Comparison of ENCODE assay signal across 14 mouse cellular contexts in the genomic region with DNA sequence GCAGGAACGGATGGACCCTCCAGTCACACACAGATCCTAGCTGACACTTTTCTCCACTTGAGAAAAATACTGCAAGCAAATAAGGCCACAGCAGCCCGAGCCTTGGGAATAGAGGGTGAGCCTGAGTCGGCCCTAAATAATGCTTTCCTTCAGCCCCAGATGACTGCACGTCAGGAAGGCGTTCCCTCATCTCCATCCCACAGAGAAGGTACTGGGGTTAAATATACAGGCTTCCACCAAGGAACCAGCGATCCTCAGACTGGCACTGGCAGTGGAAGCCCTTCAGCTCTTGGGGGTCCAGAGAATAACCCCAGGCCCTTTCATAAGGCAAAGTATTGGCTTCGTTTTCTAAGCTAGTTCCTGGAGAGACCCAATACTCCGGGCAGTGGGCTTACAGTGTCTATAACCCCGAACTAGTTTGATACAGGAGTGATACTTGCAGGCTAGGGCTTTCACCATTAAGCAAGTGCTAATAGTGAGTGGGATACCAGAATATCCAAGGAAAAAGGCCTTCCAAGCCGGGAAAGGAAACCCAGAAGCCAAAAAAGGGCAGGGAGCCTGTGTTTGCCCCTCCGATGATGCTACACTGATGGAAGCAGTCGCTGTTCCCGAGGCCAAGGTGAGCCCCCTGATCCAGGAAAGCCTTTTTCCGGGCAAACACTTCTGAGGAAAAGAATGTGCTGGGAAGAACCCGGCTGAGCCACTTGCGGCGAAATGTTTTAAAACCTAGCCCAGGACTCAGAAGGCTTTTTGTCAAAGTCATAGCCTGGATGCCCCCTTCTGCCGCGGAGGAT. TPM values are rescaled to one million over a fixed set of nuclear protein-coding genes. Genes with fewer than 3 reads are reported as not detected.
A peak's percentile ranks its signal among the peaks of the same experiment; 100 is the strongest.
DNase-seq lines count a peak whose midpoint lies in the region; ATAC-seq lines count a peak whose summit lies in the region.
"Had no signal": no experiment of that assay in that cellular context is flagged by ENCODE, and none has a peak within 500 bp of the region (broad histone marks: within the 10 kb centered on the region; RNA-seq: fewer than 3 reads in every experiment).

No protein-coding gene starts in this region.

- peak overlapping the region; percentile 31 for H3K4me2 ChIP-seq in hindbrain, embryonic 16.5 days (ENCODE audit: low read length)
- peak overlapping the region; percentile 44 for H3K4me2 ChIP-seq in midbrain, embryonic 14.5 days (ENCODE audit: low read length)
- no peak overlapping the region for H3K4me2 ChIP-seq in forebrain, embryonic 14.5 days (ENCODE audit: low read length)
- H3K4me2 ChIP-seq: heart, embryonic 11.5 days had no signal

- H3K27ac ChIP-seq in hindbrain, embryonic 16.5 days (ENCODE audit: low read depth, low read length) = peak overlapping the region; percentile 55; the same call in 1 of the 2 replicates
- 0 out of 2 replicates have a peak overlapping the region, but pooled peaks have one; percentile 55 for H3K27ac ChIP-seq in midbrain, embryonic 14.5 days (replicated peaks; ENCODE audit: low read depth, low read length)
- no peak overlapping the region for H3K27ac ChIP-seq in forebrain, embryonic 14.5 days (ENCODE audit: low read depth, low read length)

- peak; percentile 59 for DNase-seq in embryo, embryonic 9.5 days (ENCODE audit: extremely low spot score)
- DNase-seq in embryo, embryonic 11 days = no peak
- DNase-seq in R1 (ENCODE audit: low read depth, low spot score) = peak; percentile 38
- DNase-seq in midbrain, embryonic 14.5 days = no peak
- no peak for DNase-seq in forebrain, embryonic 14.5 days (ENCODE audit: low spot score)
- DNase-seq in adrenal gland, postnatal 14 days = no peak
- DNase-seq in heart, postnatal 10 days = no peak
- DNase-seq: cerebellum, adult 18-20 months; liver; thymus, adult 18-20 months had no signal

- ATAC-seq in hindbrain, embryonic 16.5 days = no peak
- no peak for ATAC-seq in midbrain, embryonic 14.5 days (ENCODE audit: low FRiP score, low TSS enrichment)
- ATAC-seq in forebrain, embryonic 14.5 days = no peak
- ATAC-seq: lung, postnatal 0 days had no signal

- H3K27me3 ChIP-seq in hindbrain, embryonic 16.5 days (replicated peaks; ENCODE audit: control insufficient read depth, insufficient read depth, low read length) = peaks cover 53% of the 10 kb centered on the region
- peaks cover 90% of the 10 kb centered on the region for H3K27me3 ChIP-seq in midbrain, embryonic 14.5 days (ENCODE audit: control insufficient read depth, insufficient read depth, low read length)
- H3K27me3 ChIP-seq in forebrain, embryonic 14.5 days (replicated peaks; ENCODE audit: control insufficient read depth, insufficient read depth, low read length) = peaks cover 95% of the 10 kb centered on the region

- peak overlapping the region; percentile 27 for H3K4me3 ChIP-seq in hindbrain, embryonic 16.5 days (ENCODE audit: low read length)
- peak overlapping the region; percentile 5; the same call in 1 of the 2 replicates for H3K4me3 ChIP-seq in midbrain, embryonic 14.5 days (replicated peaks; ENCODE audit: low read depth, low read length)
- H3K4me3 ChIP-seq in forebrain, embryonic 14.5 days (ENCODE audit: low read depth, low read length) = no peak overlapping the region

- WGBS in hindbrain, embryonic 16.5 days = 5% methylated on average over 19 of the region's 19 CpGs
- WGBS in midbrain, embryonic 14.5 days = 5% methylated on average over 19 of the region's 19 CpGs
- 3% methylated on average over 19 of the region's 19 CpGs for WGBS in forebrain, embryonic 14.5 days

- intact Hi-C loops in heart, postnatal 10 days (cut with DNase I) = no loop called here

- H3K9me3 ChIP-seq in hindbrain, embryonic 16.5 days (ENCODE audit: control insufficient read depth, low read length) = no peaks in the 10 kb centered on the region
- H3K9me3 ChIP-seq in midbrain, embryonic 14.5 days (ENCODE audit: control insufficient read depth, low read length) = no peaks in the 10 kb centered on the region
- no peaks in the 10 kb centered on the region for H3K9me3 ChIP-seq in forebrain, embryonic 14.5 days (replicated peaks; ENCODE audit: control insufficient read depth, low read length)

- H3K4me1 ChIP-seq in hindbrain, embryonic 16.5 days (ENCODE audit: control insufficient read depth, insufficient read depth, low read depth, low read length) = peaks cover 6% of the 10 kb centered on the region
- 0 out of 2 replicates have a peak, but pooled peaks cover 8% of the 10 kb centered on the region for H3K4me1 ChIP-seq in midbrain, embryonic 14.5 days (ENCODE audit: control insufficient read depth, insufficient read depth, low read length)
- H3K4me1 ChIP-seq in forebrain, embryonic 14.5 days (ENCODE audit: control insufficient read depth, insufficient read depth, low read length) = 0 out of 2 replicates have a peak, but pooled peaks cover 2% of the 10 kb centered on the region

- no peaks in the 10 kb centered on the region for H3K36me3 ChIP-seq in hindbrain, embryonic 16.5 days (ENCODE audit: control insufficient read depth, insufficient read depth, low read length)
- H3K36me3 ChIP-seq in midbrain, embryonic 14.5 days (ENCODE audit: control insufficient read depth, insufficient read depth, low read length) = no peaks in the 10 kb centered on the region
- no peaks in the 10 kb centered on the region for H3K36me3 ChIP-seq in forebrain, embryonic 14.5 days (ENCODE audit: control insufficient read depth, insufficient read depth, low read length)

- H3K9ac ChIP-seq in hindbrain, embryonic 16.5 days (ENCODE audit: low read depth, low read length) = peak overlapping the region; percentile 43
- peak overlapping the region; percentile 24; the same call in 1 of the 2 replicates for H3K9ac ChIP-seq in midbrain, embryonic 14.5 days (replicated peaks; ENCODE audit: low read length)
- H3K9ac ChIP-seq in forebrain, embryonic 14.5 days (ENCODE audit: low read length) = no peak overlapping the region

RNA-seq across cellular contexts. Expression of a gene that starts 4.8 kb away (rescaled TPM):
- polyA plus RNA-seq in hindbrain, embryonic 16.5 days (2015; fragmentation: Nextera tagmentation; extraction: Ambion mirVana) = 3.3 and 3.5 TPM in 2 replicates
- polyA plus RNA-seq in midbrain, embryonic 14.5 days (2014; fragmentation: Nextera tagmentation; extraction: Ambion mirVana) = 1.7 and 2.3 TPM in 2 replicates
- polyA plus RNA-seq in forebrain, embryonic 14.5 days (2014; fragmentation: Nextera tagmentation; extraction: Ambion mirVana) = 0.34 and 0.40 TPM in 2 replicates
- not detected in 2 replicates for total RNA-seq in adrenal gland, postnatal 14 days (2021)
- not detected for total RNA-seq in heart, postnatal 10 days (2021)
- polyA plus RNA-seq: intestine, embryonic 14.5 days; lung, postnatal 0 days had no signal

Comparison
In these comparisons a context has a peak if more than half of its experiments do, and no peak if none do; other contexts are left out.
1. DNase-seq: peak in embryo, embryonic 9.5 days (single experiment) and R1 (single experiment); none in embryo, embryonic 11 days (single experiment), midbrain, embryonic 14.5 days (single experiment), forebrain, embryonic 14.5 days (single experiment), adrenal gland, postnatal 14 days (single experiment) and heart, postnatal 10 days (0 of 2).